Mouse (Mus musculus): ENCODE measurements around the gene Aldh3a2. TPM values are rescaled to one million over a fixed set of nuclear protein-coding genes. Genes with fewer than 3 reads are reported as not detected.

Gene Aldh3a2
- total and polyA plus RNA-seq, 2 experiments from 2014 or later, result 33.9 to 49.3 TPM

- H3K4me2 ChIP-seq (ENCODE audit: low read depth, low read length, poor library complexity, severe bottlenecking), result no peak overlapping the region
- DNase-seq (ENCODE audit: low spot score) (peak; percentile 24), ATAC-seq (ENCODE audit: low FRiP score) (no peak)
These were observed 46.9 kb downstream of the Aldh3a2 start for GRCm38 (mm10) chr11:61220156-61220881.

DNA sequence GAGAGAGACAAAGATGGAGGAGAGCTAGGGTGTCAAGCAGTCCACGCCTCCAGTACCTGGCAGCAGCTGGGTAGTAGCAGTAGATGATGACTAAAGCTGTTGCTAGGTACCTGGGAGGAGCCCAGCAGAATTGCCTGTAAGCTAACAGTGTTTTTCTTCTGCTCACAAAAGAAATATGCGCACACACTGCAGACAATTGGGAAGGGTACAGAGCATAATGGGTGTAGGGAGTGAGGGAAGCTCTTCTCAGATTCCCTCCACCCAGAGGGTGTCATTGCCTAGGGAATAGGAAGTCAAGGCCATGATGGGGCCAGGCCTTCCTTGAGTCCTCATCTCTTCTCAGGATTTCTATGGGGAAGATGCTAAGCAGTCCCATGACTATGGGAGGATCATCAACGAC lies 51.3 kb downstream of the Aldh3a2 start:
- H3K4me3 ChIP-seq (ENCODE audit: low read depth, low read length), result no peak overlapping the region
- no peak overlapping the region for H3K27ac ChIP-seq (ENCODE audit: low read depth, low read length)
- no peak overlapping the region for H3K4me2 ChIP-seq (ENCODE audit: low read depth, low read length, poor library complexity, severe bottlenecking)
- H3K9me3 ChIP-seq (ENCODE audit: low read length), result no peaks in the 10 kb centered on the region
- DNase-seq (ENCODE audit: low spot score) (no peak), ATAC-seq (ENCODE audit: low FRiP score) (no peak)
- no peaks in the 10 kb centered on the region for H3K36me3 ChIP-seq (ENCODE audit: insufficient read depth, low read length)
- H3K27me3 ChIP-seq (ENCODE audit: insufficient read depth, low read length), result 0 out of 2 replicates have a peak, but pooled peaks cover 3% of the 10 kb centered on the region
- TF ChIP-seq CTCF (IDR thresholded peaks at IDR 0.05), result no peak
- no peaks in the 10 kb centered on the region for H3K4me1 ChIP-seq (ENCODE audit: insufficient read depth, low read length)
- no peak overlapping the region for H3K9ac ChIP-seq (replicated peaks; ENCODE audit: low read length, poor library complexity, severe bottlenecking)
- 87% methylated on average over 3 of the region's 3 CpGs for WGBS

More at GRCm38 (mm10) chr11:61220156-61220881, 46.9 kb downstream of the Aldh3a2 start:
- Histone ChIP-seq H3K4me1 (ENCODE audit: insufficient read depth, low read length) (no peaks in the 10 kb centered on the region), H3K9me3 (ENCODE audit: low read length) (no peaks in the 10 kb centered on the region), H3K9ac (replicated peaks; ENCODE audit: low read length, poor library complexity, severe bottlenecking) (no peak overlapping the region), H3K27ac (ENCODE audit: low read depth, low read length) (no peak overlapping the region), H3K27me3 (ENCODE audit: insufficient read depth, low read length) (no peaks in the 10 kb centered on the region), H3K4me3 (ENCODE audit: low read depth, low read length) (no peak overlapping the region), H3K36me3 (ENCODE audit: insufficient read depth, low read length) (no peaks in the 10 kb centered on the region)
- WGBS, result 74% methylated on average over 9 of the region's 9 CpGs
- no peak for TF ChIP-seq CTCF (IDR thresholded peaks at IDR 0.05)

- 44% methylated on average over 20 of the region's 20 CpGs for WGBS
- no peaks in the 10 kb centered on the region for H3K36me3 ChIP-seq (ENCODE audit: insufficient read depth, low read length)
- ATAC-seq (ENCODE audit: low FRiP score) (no peak), DNase-seq (ENCODE audit: low spot score) (no peak)
- no peak overlapping the region for H3K27ac ChIP-seq (ENCODE audit: low read depth, low read length)
- TF ChIP-seq CTCF (IDR thresholded peaks at IDR 0.05), result no peak
- no peak overlapping the region for H3K9ac ChIP-seq (replicated peaks; ENCODE audit: low read length, poor library complexity, severe bottlenecking)
- 0 out of 2 replicates have a peak, but pooled peaks cover 3% of the 10 kb centered on the region for H3K27me3 ChIP-seq (ENCODE audit: insufficient read depth, low read length)
- H3K4me2 ChIP-seq (ENCODE audit: low read depth, low read length, poor library complexity, severe bottlenecking), result no peak overlapping the region
- H3K4me3 ChIP-seq (ENCODE audit: low read depth, low read length), result no peak overlapping the region
- no peaks in the 10 kb centered on the region for H3K9me3 ChIP-seq (ENCODE audit: low read length)
- 0 out of 2 replicates have a peak, but pooled peaks cover 3% of the 10 kb centered on the region for H3K4me1 ChIP-seq (ENCODE audit: insufficient read depth, low read length)
These were observed 55.2 kb downstream of the Aldh3a2 start for GRCm38 (mm10) chr11:61212102-61212501.

- no peak overlapping the region for H3K27ac ChIP-seq (ENCODE audit: low read depth, low read length)
- 78% methylated on average over 10 of the region's 10 CpGs for WGBS
- ATAC-seq (ENCODE audit: low FRiP score), result no peak
- TF ChIP-seq CTCF (IDR thresholded peaks at IDR 0.05), result no peak
- no peaks in the 10 kb centered on the region for H3K9me3 ChIP-seq (ENCODE audit: low read length)
- no peak overlapping the region for H3K4me3 ChIP-seq (ENCODE audit: low read depth, low read length)
- H3K9ac ChIP-seq (replicated peaks; ENCODE audit: low read length, poor library complexity, severe bottlenecking), result no peak overlapping the region
- H3K4me2 ChIP-seq (ENCODE audit: low read depth, low read length, poor library complexity, severe bottlenecking), result no peak overlapping the region
- no peaks in the 10 kb centered on the region for H3K36me3 ChIP-seq (ENCODE audit: insufficient read depth, low read length)
- H3K4me1 ChIP-seq (ENCODE audit: insufficient read depth, low read length), result 0 out of 2 replicates have a peak, but pooled peaks cover 6% of the 10 kb centered on the region
- DNase-seq (ENCODE audit: low spot score), result no peak
- H3K27me3 ChIP-seq (ENCODE audit: insufficient read depth, low read length), result 0 out of 2 replicates have a peak, but pooled peaks cover 3% of the 10 kb centered on the region
These were observed 58.9 kb downstream of the Aldh3a2 start for GRCm38 (mm10) chr11:61208316-61208715.

GRCm38 (mm10) chr11:61207487-61208246 lies 59.6 kb downstream of the Aldh3a2 start, which contains the start of gene Aldh3a1:
Aldh3a1 (plus strand) TSS chr11:61207537.
- no peak for TF ChIP-seq CTCF (IDR thresholded peaks at IDR 0.05)
- DNase-seq (ENCODE audit: low spot score) (no peak), ATAC-seq (ENCODE audit: low FRiP score) (no peak)
- no peak within 1 kb of the TSS for H3K9ac ChIP-seq (replicated peaks; ENCODE audit: low read length, poor library complexity, severe bottlenecking)
- H3K4me3 ChIP-seq (ENCODE audit: low read depth, low read length), result no peak within 1 kb of the TSS
- 56% methylated on average over 10 of the region's 10 CpGs for WGBS
- no peak within 1 kb of the TSS for H3K27ac ChIP-seq (ENCODE audit: low read depth, low read length)
- no peak within 1 kb of the TSS for H3K4me2 ChIP-seq (ENCODE audit: low read depth, low read length, poor library complexity, severe bottlenecking)
- 0 out of 2 replicates have a peak, but pooled peaks cover 3% of the 10 kb centered on the region for H3K27me3 ChIP-seq (ENCODE audit: insufficient read depth, low read length)
- no peaks in the 10 kb centered on the region for H3K36me3 ChIP-seq (ENCODE audit: insufficient read depth, low read length)
- H3K9me3 ChIP-seq (ENCODE audit: low read length), result no peaks in the 10 kb centered on the region
- 0 out of 2 replicates have a peak, but pooled peaks cover 6% of the 10 kb centered on the region for H3K4me1 ChIP-seq (ENCODE audit: insufficient read depth, low read length)

All from midbrain, postnatal 0 days (tissue).